Mouse (Mus musculus): ENCODE measurements at regions not wholly inside any gene's neighbourhood (a gene's known extent, or its start where the extent isn't known, plus 50 kb on each side); places are given as distances from the start of the nearest gene placed in this dataset.
A peak's percentile ranks its signal among the peaks of the same experiment; 100 is the strongest.

GRCm38 (mm10) chr5:53363898-53364297, 97.0 kb downstream of the Smim20 start:
- H3K4me2 ChIP-seq: no peak overlapping the region
- H3K4me1 ChIP-seq: no peaks in the 10 kb centered on the region
- no peak for ATAC-seq (ENCODE audit: insufficient read depth, low FRiP score, low read depth)
- no peaks in the 10 kb centered on the region for H3K9me3 ChIP-seq
- H3K36me3 ChIP-seq: no peaks in the 10 kb centered on the region
- no peak overlapping the region for H3K9ac ChIP-seq
- no peak overlapping the region for H3K27ac ChIP-seq
- no peaks in the 10 kb centered on the region for H3K27me3 ChIP-seq (replicated peaks)
- no peak overlapping the region for H3K4me3 ChIP-seq (replicated peaks)
- 76% methylated on average over 8 of the region's 8 CpGs for WGBS

DNA sequence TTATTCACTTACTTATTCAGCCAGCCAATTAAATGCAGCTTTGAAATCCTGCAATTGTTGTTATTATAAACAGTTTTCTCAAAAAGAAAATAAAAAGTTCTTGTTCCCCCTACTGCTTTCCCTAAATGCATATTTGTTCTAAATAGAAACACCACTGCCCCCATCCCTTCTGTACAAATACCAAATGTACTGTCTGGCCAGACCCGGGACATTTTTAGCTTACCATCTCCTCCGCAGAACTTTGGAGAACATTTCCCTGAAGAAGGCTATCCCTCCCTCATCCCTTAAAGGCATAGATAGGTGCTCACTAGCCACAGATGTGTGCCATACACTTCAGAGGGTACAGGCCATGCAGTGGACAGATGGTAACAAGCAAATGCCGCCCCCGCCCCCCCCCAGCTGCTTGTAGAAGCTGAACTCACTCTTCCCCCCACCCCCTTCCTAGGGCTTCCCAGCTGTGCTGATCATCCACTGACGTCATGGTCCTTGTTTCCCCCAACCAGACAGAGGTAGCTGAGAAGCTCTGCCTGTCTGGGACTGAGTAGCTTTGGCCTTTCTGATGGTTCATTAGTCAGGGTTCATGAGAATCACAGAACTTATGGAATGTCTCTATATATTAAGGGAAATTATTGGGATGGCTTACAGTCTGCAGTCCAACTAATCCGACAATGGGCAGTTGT, 98.9 kb upstream of the Rbpj start:
- ATAC-seq (ENCODE audit: insufficient read depth, low FRiP score, low read depth): no peak
- Histone ChIP-seq H3K4me3 (replicated peaks) (no peak overlapping the region), H3K9ac (no peak overlapping the region), H3K9me3 (no peaks in the 10 kb centered on the region), H3K4me1 (no peaks in the 10 kb centered on the region), H3K27me3 (replicated peaks) (no peaks in the 10 kb centered on the region), H3K27ac (no peak overlapping the region), H3K4me2 (no peak overlapping the region), H3K36me3 (no peaks in the 10 kb centered on the region)
- WGBS: 81% methylated on average over 6 of the region's 6 CpGs

DNA sequence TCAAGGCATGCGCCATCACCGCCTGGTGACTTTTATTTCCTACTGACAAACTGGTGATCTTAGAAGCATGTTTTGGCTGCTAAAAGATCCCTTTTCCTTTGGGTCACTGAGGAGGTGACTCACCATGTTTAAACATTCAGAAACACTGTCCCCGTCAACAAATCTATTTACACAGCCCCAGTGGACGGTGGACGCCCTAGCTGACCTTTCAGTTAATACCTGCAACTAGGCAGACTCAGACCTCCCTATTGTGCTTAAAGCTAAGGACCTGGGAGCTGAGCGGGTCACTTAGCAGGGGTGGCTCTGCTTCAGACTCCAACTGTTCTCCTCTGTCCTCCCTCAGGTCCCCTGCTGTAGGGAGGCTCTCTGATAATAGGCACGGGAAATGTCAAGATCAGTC, 95.7 kb upstream of the Rbpj start:
- Histone ChIP-seq H3K4me1 (no peaks in the 10 kb centered on the region), H3K4me3 (replicated peaks) (no peak overlapping the region), H3K9ac (no peak overlapping the region), H3K4me2 (no peak overlapping the region), H3K36me3 (no peaks in the 10 kb centered on the region), H3K27me3 (replicated peaks) (no peaks in the 10 kb centered on the region), H3K9me3 (no peaks in the 10 kb centered on the region), H3K27ac (no peak overlapping the region)
- WGBS: 74% methylated on average over 7 of the region's 7 CpGs
- no peak for ATAC-seq (ENCODE audit: insufficient read depth, low FRiP score, low read depth)

DNA sequence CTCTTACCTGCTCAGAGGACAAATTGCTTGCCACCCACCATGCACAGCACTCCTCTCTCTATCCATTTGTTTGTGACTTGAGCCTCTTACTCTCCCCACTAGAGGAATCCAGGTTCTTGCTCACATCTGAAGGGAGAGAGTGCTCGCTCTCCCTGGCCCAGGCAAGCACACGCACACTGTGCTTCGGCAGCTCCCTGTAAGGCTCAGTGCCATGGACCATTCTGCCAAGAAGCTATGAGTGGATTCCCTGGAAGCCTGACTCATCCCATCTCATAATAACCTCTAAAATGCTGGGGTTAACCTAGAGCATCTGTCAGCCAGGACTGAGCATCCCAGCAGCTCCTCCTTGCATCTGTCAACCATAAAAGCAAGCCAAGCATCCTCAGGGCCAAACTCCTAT, 94.3 kb upstream of the Rbpj start:
- H3K4me3 ChIP-seq (replicated peaks): no peak overlapping the region
- no peaks in the 10 kb centered on the region for H3K27me3 ChIP-seq (replicated peaks)
- no peaks in the 10 kb centered on the region for H3K36me3 ChIP-seq
- no peaks in the 10 kb centered on the region for H3K9me3 ChIP-seq
- ATAC-seq (ENCODE audit: insufficient read depth, low FRiP score, low read depth): no peak
- WGBS: 82% methylated on average over 3 of the region's 3 CpGs
- no peak overlapping the region for H3K9ac ChIP-seq
- no peak overlapping the region for H3K27ac ChIP-seq
- no peaks in the 10 kb centered on the region for H3K4me1 ChIP-seq
- H3K4me2 ChIP-seq: no peak overlapping the region

DNA sequence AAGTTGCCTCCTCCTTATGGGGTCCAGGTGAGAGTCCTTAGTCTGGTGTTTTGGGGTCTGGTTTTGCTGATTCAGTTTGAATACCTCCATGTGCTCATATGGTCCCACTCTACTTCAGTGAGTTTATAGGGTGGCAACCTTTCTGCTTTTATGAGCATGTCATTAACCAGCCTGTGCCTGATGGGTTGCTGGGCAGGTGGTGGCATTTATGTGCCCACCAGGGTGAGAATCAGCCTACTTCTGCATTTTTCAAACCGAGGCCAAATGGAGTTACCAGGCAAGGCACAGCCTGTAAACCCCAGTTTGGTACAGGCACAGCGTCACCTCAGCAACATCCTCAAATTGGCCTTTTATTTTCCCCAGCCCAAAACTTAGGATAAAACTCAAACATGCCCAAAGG, 92.6 kb upstream of the Rbpj start:
- Histone ChIP-seq H3K9me3 (no peaks in the 10 kb centered on the region), H3K36me3 (no peaks in the 10 kb centered on the region), H3K27me3 (replicated peaks) (no peaks in the 10 kb centered on the region), H3K4me2 (no peak overlapping the region), H3K9ac (no peak overlapping the region), H3K27ac (no peak overlapping the region), H3K4me3 (replicated peaks) (no peak overlapping the region), H3K4me1 (no peaks in the 10 kb centered on the region)
- no peak for ATAC-seq (ENCODE audit: insufficient read depth, low FRiP score, low read depth)
- 76% methylated on average over 2 of the region's 2 CpGs for WGBS

DNA sequence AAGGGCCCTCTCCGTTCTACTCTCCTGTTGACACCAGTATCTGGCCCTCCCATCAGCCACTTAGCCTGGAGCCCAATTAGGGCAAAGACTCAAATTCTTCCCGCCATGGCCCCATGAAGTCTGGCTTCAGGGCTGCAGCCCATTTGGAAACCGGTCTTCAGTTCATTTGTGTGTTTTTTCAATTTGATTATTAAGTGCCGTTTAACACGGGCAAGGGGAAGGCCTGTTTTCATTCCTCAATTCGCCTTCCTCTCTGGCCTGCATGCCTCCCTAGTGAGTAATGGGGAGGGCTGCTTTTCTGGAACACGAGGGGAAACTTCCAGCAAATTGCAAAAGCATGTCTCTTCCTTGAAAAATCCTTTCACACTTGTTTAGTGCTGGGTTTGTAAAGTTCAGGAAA, 89.1 kb upstream of the Rbpj start:
- Histone ChIP-seq H3K27me3 (replicated peaks) (no peaks in the 10 kb centered on the region), H3K4me2 (no peak overlapping the region), H3K27ac (peak overlapping the region; percentile 40; the same call in 1 of the 2 replicates), H3K4me3 (replicated peaks) (no peak overlapping the region), H3K4me1 (peaks cover 14% of the 10 kb centered on the region), H3K9me3 (no peaks in the 10 kb centered on the region), H3K36me3 (no peaks in the 10 kb centered on the region), H3K9ac (no peak overlapping the region)
- WGBS: 24% methylated on average over 7 of the region's 7 CpGs
- ATAC-seq (ENCODE audit: insufficient read depth, low FRiP score, low read depth): no peak

DNA sequence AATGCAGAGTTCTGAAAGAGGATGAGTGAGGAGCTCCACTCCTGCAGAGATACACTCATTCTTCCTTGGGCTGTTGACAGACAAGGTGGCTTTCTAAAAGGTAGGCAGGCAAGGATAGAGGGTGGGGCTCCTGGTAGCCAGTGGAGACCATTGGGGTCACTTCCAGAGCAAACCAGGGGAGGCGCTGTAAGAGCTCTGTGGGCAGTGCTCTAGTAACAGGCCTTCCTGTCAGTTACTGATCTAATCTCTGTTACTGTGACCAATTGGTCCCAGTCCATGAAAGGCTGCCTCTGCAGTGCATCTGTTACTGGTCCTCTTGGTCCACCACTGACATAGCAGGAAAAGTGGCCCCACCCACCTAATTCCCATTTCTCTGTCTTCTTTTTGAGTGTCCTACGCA, 88.3 kb upstream of the Rbpj start:
- ATAC-seq (ENCODE audit: insufficient read depth, low FRiP score, low read depth): no peak
- Histone ChIP-seq H3K27me3 (replicated peaks) (no peaks in the 10 kb centered on the region), H3K9me3 (no peaks in the 10 kb centered on the region), H3K36me3 (no peaks in the 10 kb centered on the region), H3K4me3 (replicated peaks) (no peak overlapping the region), H3K4me2 (no peak overlapping the region), H3K27ac (no peak overlapping the region), H3K9ac (no peak overlapping the region), H3K4me1 (peaks cover 14% of the 10 kb centered on the region)
- WGBS: 75% methylated on average over 2 of the region's 2 CpGs

DNA sequence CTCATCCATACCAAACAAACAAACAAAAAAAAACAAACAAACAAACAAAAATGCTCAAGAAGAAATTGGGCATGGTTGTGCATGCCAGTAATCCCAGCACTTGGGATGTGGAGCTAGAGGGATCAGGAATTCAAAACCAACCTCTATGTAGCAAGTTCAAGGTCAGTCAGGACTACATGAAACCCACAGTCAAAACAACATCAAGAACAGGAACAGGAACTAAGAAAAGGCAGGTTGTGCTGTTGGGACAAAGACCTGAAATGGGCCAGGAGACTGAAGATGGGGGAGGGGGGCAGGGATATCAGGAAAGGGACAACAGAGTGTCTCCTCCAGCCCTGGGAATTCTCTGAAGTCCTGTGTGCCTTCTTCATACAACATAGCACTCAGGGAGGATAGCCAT, 87.8 kb upstream of the Rbpj start:
- H3K27me3 ChIP-seq (replicated peaks): no peaks in the 10 kb centered on the region
- no peak overlapping the region for H3K4me3 ChIP-seq (replicated peaks)
- H3K9ac ChIP-seq: no peak overlapping the region
- no peaks in the 10 kb centered on the region for H3K36me3 ChIP-seq
- H3K9me3 ChIP-seq: no peaks in the 10 kb centered on the region
- ATAC-seq (ENCODE audit: insufficient read depth, low FRiP score, low read depth): no peak
- H3K27ac ChIP-seq: no peak overlapping the region
- no peak overlapping the region for H3K4me2 ChIP-seq
- H3K4me1 ChIP-seq: peaks cover 14% of the 10 kb centered on the region

- Histone ChIP-seq H3K27me3 (replicated peaks) (no peaks in the 10 kb centered on the region), H3K4me2 (no peak overlapping the region), H3K4me1 (peaks cover 14% of the 10 kb centered on the region), H3K27ac (no peak overlapping the region), H3K9ac (no peak overlapping the region), H3K9me3 (no peaks in the 10 kb centered on the region), H3K36me3 (no peaks in the 10 kb centered on the region), H3K4me3 (replicated peaks) (no peak overlapping the region)
- 87% methylated on average over 7 of the region's 7 CpGs for WGBS
- ATAC-seq (ENCODE audit: insufficient read depth, low FRiP score, low read depth): no peak
These were observed 87.4 kb upstream of the Rbpj start for GRCm38 (mm10) chr5:53378599-53378998.

- H3K27me3 ChIP-seq (replicated peaks): no peaks in the 10 kb centered on the region
- no peaks in the 10 kb centered on the region for H3K9me3 ChIP-seq
- peak overlapping the region; percentile 78 for H3K27ac ChIP-seq
- no peak overlapping the region for H3K4me3 ChIP-seq (replicated peaks)
- H3K36me3 ChIP-seq: no peaks in the 10 kb centered on the region
- peaks cover 14% of the 10 kb centered on the region for H3K4me1 ChIP-seq
- no peak overlapping the region for H3K9ac ChIP-seq
- H3K4me2 ChIP-seq: peak overlapping the region; percentile 7; the same call in 1 of the 2 replicates
- ATAC-seq (ENCODE audit: insufficient read depth, low FRiP score, low read depth): peak; percentile 70
- 34% methylated on average over 17 of the region's 17 CpGs for WGBS
These were observed 86.3 kb upstream of the Rbpj start for GRCm38 (mm10) chr5:53379612-53380011.

- H3K9ac ChIP-seq: no peak overlapping the region
- no peaks in the 10 kb centered on the region for H3K9me3 ChIP-seq
- peaks cover 14% of the 10 kb centered on the region for H3K4me1 ChIP-seq
- H3K4me2 ChIP-seq: no peak overlapping the region
- no peaks in the 10 kb centered on the region for H3K36me3 ChIP-seq
- H3K27me3 ChIP-seq (replicated peaks): no peaks in the 10 kb centered on the region
- 47% methylated on average over 3 of the region's 3 CpGs for WGBS
- ATAC-seq (ENCODE audit: insufficient read depth, low FRiP score, low read depth): no peak
- peak overlapping the region; percentile 78; the same call in 1 of the 2 replicates for H3K27ac ChIP-seq
- H3K4me3 ChIP-seq (replicated peaks): no peak overlapping the region
These were observed 85.7 kb upstream of the Rbpj start for GRCm38 (mm10) chr5:53380203-53380602.

DNA sequence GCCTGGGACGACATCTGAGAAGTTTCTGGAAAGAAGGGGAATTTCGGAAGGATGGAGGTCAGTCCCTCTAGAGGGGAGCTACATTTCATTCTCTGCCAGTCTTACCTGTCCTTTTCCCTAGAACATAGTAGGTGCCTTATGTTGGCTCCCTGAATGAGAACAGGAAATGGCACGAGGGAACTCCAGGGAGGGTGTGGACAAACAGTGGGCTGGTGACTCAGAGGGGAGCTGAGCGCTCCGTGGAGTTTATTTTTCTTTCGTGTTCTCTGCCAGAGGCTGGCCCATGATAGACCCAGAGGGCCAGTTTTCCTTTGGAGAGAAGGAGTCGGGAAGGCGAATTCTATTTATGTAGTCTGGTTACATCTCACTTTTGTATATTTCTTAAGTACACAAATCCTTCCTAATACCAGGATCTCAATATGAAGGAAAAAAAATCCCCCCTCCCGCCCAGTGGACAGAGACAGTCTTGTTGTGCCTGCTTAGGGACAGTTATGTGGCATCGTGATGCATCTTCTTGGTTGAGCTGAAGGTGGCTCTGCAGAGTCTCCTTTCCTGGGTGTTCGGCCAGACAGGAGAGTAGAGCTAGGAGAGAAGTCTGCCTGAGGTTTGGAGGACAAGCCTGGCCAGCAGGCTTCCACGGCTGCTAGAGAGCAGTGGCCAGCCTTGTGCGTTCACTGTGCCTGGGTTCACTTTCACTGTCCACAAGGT, 84.3 kb upstream of the Rbpj start:
- Histone ChIP-seq H3K4me3 (replicated peaks) (no peak overlapping the region), H3K9me3 (no peaks in the 10 kb centered on the region), H3K27ac (peak overlapping the region; percentile 48), H3K4me2 (no peak overlapping the region), H3K27me3 (replicated peaks) (no peaks in the 10 kb centered on the region), H3K9ac (no peak overlapping the region), H3K36me3 (no peaks in the 10 kb centered on the region), H3K4me1 (peaks cover 14% of the 10 kb centered on the region)
- WGBS: 42% methylated on average over 13 of the region's 13 CpGs
- no peak for ATAC-seq (ENCODE audit: insufficient read depth, low FRiP score, low read depth)

Data from stomach, embryonic 15.5 days (tissue).